Mouse (Mus musculus) cerebellum, adult 2 months (tissue): ENCODE data around the gene Rnf126. TPM values are rescaled to one million over a fixed set of nuclear protein-coding genes. Genes with fewer than 3 reads are reported as not detected.
A peak's percentile ranks its signal among the peaks of the same experiment; 100 is the strongest.

Source experiments
- DNase-seq, 2 experiments: peaks; one replicate each; pipeline ENCODE4 v3.0.0; 2021
- H3K27ac ChIP-seq: fragments of 200-500 bp; 2 replicates; pipeline ENCODE4 v1.5.1; 2012; ENCODE audit warnings: low read length, control low read depth, inconsistent platforms; ENCODE audit not compliant: insufficient read depth
- H3K27me3 ChIP-seq: fragments of 200-500 bp; 2 replicates; pipeline ENCODE4 v1.6.1; 2012; ENCODE audit warnings: inconsistent platforms, mild to moderate bottlenecking, low read length, moderate library complexity; ENCODE audit not compliant: control insufficient read depth, insufficient read depth
- H3K4me1 ChIP-seq: fragments of 200-500 bp; 2 replicates; pipeline ENCODE4 v1.6.1; 2011; ENCODE audit warnings: low read length; ENCODE audit not compliant: control insufficient read depth, insufficient read depth
- H3K4me3 ChIP-seq: fragments of 200-500 bp; replicated peaks from 2 replicates; pipeline ENCODE3; 2011; ENCODE audit warnings: mild to moderate bottlenecking, low read depth, low read length, control low read depth; ENCODE audit not compliant: insufficient read depth
- CTCF ChIP-seq: fragments of 200-500 bp; IDR thresholded peaks from 2 replicates; pipeline ENCODE4 v1.5.1; 2011; ENCODE audit warnings: low read depth, mild to moderate bottlenecking, control low read depth, low read length, moderate library complexity, borderline replicate concordance; ENCODE audit not compliant: insufficient read depth
- POLR2A ChIP-seq: fragments of 200-500 bp; IDR thresholded peaks from 2 replicates; pipeline ENCODE4 v1.6.1; 2011; ENCODE audit warnings: low read length, control low read depth, borderline replicate concordance; ENCODE audit not compliant: insufficient read depth
- WGBS: fragments of 180-500 bp; shearing (Covaris S2); methylation state at CpG from one replicate; pipeline ENCODE4 v1.1.7; 2018; 5-methylcytosine and 5-hydroxymethylcytosine counted together
- polyA plus RNA-seq: library from polyadenylated mRNA; depleted of rRNA; stranded (reverse); fragments of >200 nt; gene quantifications from 2 replicates; pipeline ENCODE4 v1.2.3, GENCODE M21; 2012

Gene Rnf126
- polyA plus RNA-seq, 1 experiment = 126 TPM

DNA sequence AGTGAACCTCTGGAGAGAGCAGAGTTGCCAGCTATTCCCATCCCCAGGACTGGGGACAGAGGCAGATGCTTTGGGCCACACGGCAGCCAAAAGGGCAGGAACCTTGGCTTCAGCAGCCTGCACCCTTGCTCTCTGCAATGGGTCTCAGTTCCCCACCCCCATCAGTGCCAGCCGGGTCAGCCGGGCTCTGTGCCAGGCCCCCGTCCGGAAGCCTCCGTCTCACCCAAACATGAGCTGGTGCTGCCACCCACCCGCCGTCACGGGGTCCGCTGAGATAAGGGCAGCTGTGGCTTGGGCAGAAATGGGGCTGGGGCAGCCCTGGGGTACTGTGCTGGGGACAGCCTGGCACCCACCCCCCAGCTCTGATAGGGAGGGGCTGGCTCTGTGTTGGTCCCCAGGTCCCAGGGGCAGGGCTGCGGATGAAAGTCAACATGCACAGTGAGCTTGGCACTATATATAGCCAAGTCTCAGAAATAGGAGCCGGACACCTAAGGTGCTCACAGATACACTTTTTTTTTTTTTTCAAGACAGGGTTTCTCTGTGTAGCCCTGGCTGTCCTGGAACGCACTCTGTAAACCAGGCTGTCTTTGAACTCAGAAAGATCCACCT, 37.3 kb downstream of the Rnf126 start:
- 16% methylated on average over 13 of the region's 13 CpGs for WGBS
- Histone ChIP-seq H3K27ac (no peak overlapping the region; the same call in 1 of the 2 replicates), H3K4me3 (no peak overlapping the region), H3K27me3 (no peaks in the 10 kb centered on the region), H3K4me1 (peaks cover 11% of the 10 kb centered on the region)
- TF ChIP-seq CTCF (no peak), POLR2A (no peak)
- peak; percentile 53 to 58 for DNase-seq

DNA sequence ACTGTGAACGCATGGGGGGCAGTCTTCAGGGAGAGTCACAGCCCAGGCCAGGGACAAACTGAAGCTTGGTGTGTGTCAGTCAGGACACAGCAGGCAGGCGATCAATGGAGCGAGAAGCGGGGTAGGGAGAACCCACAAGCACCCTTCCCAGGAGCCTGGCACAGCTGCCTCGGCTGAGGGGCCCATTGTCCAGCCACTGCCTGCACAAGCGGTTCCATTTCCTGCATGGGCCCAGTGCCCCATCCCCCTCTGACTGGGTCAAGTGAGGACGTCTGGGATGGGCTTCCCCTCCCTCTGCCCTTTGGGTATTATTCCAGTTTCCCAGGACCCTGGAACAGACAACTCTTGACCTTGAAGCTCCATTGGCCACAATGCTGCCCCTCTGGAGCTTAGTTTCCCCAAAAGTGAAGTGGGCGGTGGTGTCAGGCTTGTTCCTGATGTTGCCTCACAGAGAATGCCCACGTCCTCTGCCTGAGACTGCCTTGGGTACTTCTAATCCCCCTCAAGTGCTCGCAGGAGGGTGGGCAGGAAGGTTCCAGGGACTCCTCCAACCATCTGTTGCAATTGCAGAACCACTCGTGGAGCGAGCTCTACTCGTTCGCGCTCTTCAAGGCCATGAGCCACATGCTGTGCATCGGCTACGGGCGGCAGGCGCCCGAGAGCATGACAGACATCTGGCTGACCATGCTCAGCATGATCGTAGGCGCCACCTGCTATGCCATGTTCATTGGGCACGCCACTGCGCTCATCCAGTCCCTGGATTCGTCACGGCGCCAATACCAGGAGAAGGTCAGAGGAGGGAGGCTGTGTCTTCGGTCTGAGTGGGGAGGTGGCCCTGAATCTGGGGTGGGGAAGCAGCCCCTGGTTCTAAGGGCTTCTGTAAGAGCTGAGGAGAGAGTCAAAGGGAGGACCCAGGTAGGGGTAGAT, 38.2 kb downstream of the Rnf126 start:
- WGBS = 39% methylated on average over 28 of the region's 28 CpGs
- Histone ChIP-seq H3K27ac (peak overlapping the region; percentile 33; the same call in 1 of the 2 replicates), H3K27me3 (no peaks in the 10 kb centered on the region), H3K4me3 (no peak overlapping the region), H3K4me1 (peaks cover 14% of the 10 kb centered on the region)
- no peak for TF ChIP-seq POLR2A
- no peak for TF ChIP-seq CTCF
- DNase-seq = peak; percentile 33 to 42

- Histone ChIP-seq H3K4me1 (peaks cover 30% of the 10 kb centered on the region), H3K4me3 (no peak overlapping the region), H3K27me3 (no peaks in the 10 kb centered on the region), H3K27ac (no peak overlapping the region)
- DNase-seq = peak; percentile 49 to 61
- 27% methylated on average over 11 of the region's 11 CpGs for WGBS
- TF ChIP-seq CTCF (peak; percentile 53), POLR2A (no peak)
Measured at GRCm38 (mm10) chr10:79726090-79726489, 40.7 kb downstream of the Rnf126 start.

DNA sequence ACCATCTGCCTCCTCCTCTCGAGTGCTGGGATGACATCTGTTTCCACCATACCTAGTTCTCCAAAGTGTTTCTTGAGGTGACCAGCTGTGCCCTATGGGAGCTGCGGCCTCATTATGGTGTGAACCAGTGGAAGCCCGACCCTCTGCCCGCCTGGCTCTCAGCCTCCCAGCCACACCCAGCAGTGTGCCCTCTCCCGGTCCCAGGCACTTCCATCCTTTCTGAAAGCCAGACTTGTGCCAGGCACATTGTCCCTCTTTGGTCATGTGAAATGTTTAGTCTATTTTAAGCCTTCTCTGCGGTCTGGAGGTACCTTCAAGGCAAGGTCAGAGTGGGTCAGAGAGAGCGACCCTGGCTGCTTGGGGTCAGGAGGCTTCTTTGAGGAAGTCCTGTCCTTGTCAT, 43.1 kb downstream of the Rnf126 start:
- WGBS = 44% methylated on average over 7 of the region's 7 CpGs
- DNase-seq = no peak

DNA sequence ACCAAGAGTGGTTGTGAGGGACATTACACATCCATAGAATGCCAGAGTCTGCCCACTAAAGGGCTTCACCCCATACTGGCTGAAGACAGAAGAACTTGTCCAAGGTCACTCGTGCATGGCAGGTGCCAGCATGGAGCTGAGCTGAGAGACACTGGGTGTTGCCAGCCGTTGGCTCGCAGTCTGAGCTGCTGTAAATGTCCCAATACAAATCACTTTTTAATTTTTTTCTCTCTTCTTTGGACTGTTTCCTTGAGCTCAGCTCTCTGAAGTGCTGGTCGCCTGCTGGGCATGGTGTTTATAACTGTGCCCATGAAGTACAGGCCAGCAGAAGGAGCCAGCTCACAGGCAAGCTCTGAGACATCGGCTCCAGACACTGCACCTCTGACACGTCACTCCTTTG, 43.7 kb downstream of the Rnf126 start:
- no peak overlapping the region for H3K27ac ChIP-seq
- WGBS = 6% methylated on average over 6 of the region's 6 CpGs
- TF ChIP-seq CTCF (no peak), POLR2A (no peak)

More for the DNA sequence above, 43.1 kb downstream of the Rnf126 start:
- no peak overlapping the region for H3K27ac ChIP-seq
- H3K4me1 ChIP-seq = peaks cover 31% of the 10 kb centered on the region
- H3K4me3 ChIP-seq = no peak overlapping the region
- TF ChIP-seq POLR2A = no peak
- TF ChIP-seq CTCF = no peak
- H3K27me3 ChIP-seq = no peaks in the 10 kb centered on the region

DNA sequence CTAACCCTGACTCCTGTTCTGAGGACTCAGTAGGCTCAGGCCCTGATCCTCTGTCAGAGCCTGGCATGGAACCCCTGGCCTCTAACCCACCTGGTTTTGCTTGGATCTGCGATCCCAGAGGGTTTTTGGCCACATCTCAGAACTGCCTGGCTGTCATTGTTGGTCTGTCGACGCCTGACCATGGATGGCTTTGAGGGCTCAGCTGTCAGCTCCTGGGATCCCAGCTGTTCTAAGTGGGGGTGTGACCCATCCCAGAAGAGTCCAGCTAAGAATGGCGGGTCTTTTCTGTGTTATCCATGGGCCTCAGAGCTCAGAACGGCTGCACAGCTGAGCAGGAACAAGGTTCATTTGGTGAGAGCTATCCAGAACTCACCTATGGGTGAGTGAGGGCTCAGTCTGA, 45.7 kb downstream of the Rnf126 start:
- H3K4me1 ChIP-seq = peaks cover 35% of the 10 kb centered on the region
- no peak for DNase-seq
- no peaks in the 10 kb centered on the region for H3K27me3 ChIP-seq
- no peak for TF ChIP-seq CTCF
- no peak for TF ChIP-seq POLR2A
- H3K27ac ChIP-seq = no peak overlapping the region
- no peak overlapping the region for H3K4me3 ChIP-seq
- WGBS = 38% methylated on average over 5 of the region's 5 CpGs

More for the DNA sequence above, 43.7 kb downstream of the Rnf126 start:
- DNase-seq = peak; percentile 39 to 45
- no peak overlapping the region for H3K4me3 ChIP-seq
- H3K4me1 ChIP-seq = peaks cover 29% of the 10 kb centered on the region
- H3K27me3 ChIP-seq = no peaks in the 10 kb centered on the region

GRCm38 (mm10) chr10:79717640-79718357, 49.0 kb downstream of the Rnf126 start:
- peaks cover 30% of the 10 kb centered on the region for H3K4me1 ChIP-seq
- H3K27ac ChIP-seq = 0 out of 2 replicates have a peak overlapping the region, but pooled peaks have one; percentile 45
- no peak for TF ChIP-seq CTCF
- TF ChIP-seq POLR2A = no peak
- H3K27me3 ChIP-seq = no peaks in the 10 kb centered on the region
- DNase-seq = peak; percentile 59 to 66
- H3K4me3 ChIP-seq = peak overlapping the region; percentile 87
- WGBS = 3% methylated on average over 43 of the region's 43 CpGs
